9 mouse cellular contexts compared by ENCODE assay signal in genomic region chr13:60686967-60687366, GRCm38 (mm10).
DNase-seq lines count a peak whose midpoint lies in the region; ATAC-seq and TF ChIP-seq lines count a peak whose summit lies in the region.
"Had no signal": no experiment of that assay in that cellular context is flagged by ENCODE, and none has a peak within 500 bp of the region (broad histone marks: within the 10 kb centered on the region; RNA-seq: fewer than 3 reads in every experiment).

No protein-coding gene starts in this region.

- no peaks in the 10 kb centered on the region for H3K9me3 ChIP-seq in lung, embryonic 14.5 days (ENCODE audit: low read depth, low read length)
- no peaks in the 10 kb centered on the region for H3K9me3 ChIP-seq in lung, postnatal 0 days (ENCODE audit: low read length)
- H3K9me3 ChIP-seq in midbrain, postnatal 0 days (ENCODE audit: low read length): no peaks in the 10 kb centered on the region

- peaks cover 23% of the 10 kb centered on the region for H3K4me1 ChIP-seq in lung, embryonic 14.5 days (ENCODE audit: insufficient read depth)
- peaks cover 34% of the 10 kb centered on the region for H3K4me1 ChIP-seq in lung, adult 2 months (ENCODE audit: control insufficient read depth, insufficient read depth, low read length)
- peaks cover 41% of the 10 kb centered on the region for H3K4me1 ChIP-seq in lung, postnatal 0 days (ENCODE audit: insufficient read depth, low read depth, low read length)
- H3K4me1 ChIP-seq in midbrain, postnatal 0 days (ENCODE audit: insufficient read depth, low read length): 0 out of 2 replicates have a peak, but pooled peaks cover 10% of the 10 kb centered on the region

- no peak overlapping the region for H3K9ac ChIP-seq in lung, embryonic 14.5 days
- no peak overlapping the region for H3K9ac ChIP-seq in lung, postnatal 0 days (replicated peaks; ENCODE audit: low read depth)
- no peak overlapping the region for H3K9ac ChIP-seq in midbrain, postnatal 0 days (replicated peaks; ENCODE audit: low read length, poor library complexity, severe bottlenecking)

- 0 out of 2 replicates have a peak, but pooled peaks have one; percentile 42 for ATAC-seq in lung, embryonic 14.5 days (ENCODE audit: insufficient read depth)
- peak; percentile 9; the same call in 1 of the 2 replicates for ATAC-seq in lung, postnatal 0 days
- no peak for ATAC-seq in midbrain, postnatal 0 days (ENCODE audit: low FRiP score)
- ATAC-seq in inflammation-experienced regulatory T-cells, adult 6 months: no peak
- ATAC-seq: Patski had no signal

- no peak for TF ChIP-seq POLR2A in lung, adult 2 months (IDR thresholded peaks at IDR 0.05; ENCODE audit: borderline replicate concordance, extremely low read depth, low read depth, low read length)

- no peak overlapping the region for H3K27ac ChIP-seq in lung, embryonic 14.5 days (ENCODE audit: low read depth)
- H3K27ac ChIP-seq in lung, postnatal 0 days (ENCODE audit: low read length): peak overlapping the region; percentile 78
- H3K27ac ChIP-seq in midbrain, postnatal 0 days (ENCODE audit: low read depth, low read length): no peak overlapping the region

- no peak overlapping the region for H3K4me3 ChIP-seq in lung, embryonic 14.5 days (ENCODE audit: low read depth, low read length)
- H3K4me3 ChIP-seq in lung, adult 2 months (replicated peaks; ENCODE audit: extremely low read depth, low read depth, low read length): no peak overlapping the region
- no peak overlapping the region for H3K4me3 ChIP-seq in lung, postnatal 0 days (ENCODE audit: low read depth, low read length)
- H3K4me3 ChIP-seq in midbrain, postnatal 0 days (ENCODE audit: low read depth, low read length): no peak overlapping the region

- H3K4me2 ChIP-seq in lung, embryonic 14.5 days: no peak overlapping the region
- no peak overlapping the region for H3K4me2 ChIP-seq in lung, postnatal 0 days (replicated peaks; ENCODE audit: low read depth, low read length)
- no peak overlapping the region for H3K4me2 ChIP-seq in midbrain, postnatal 0 days (ENCODE audit: low read depth, low read length, poor library complexity, severe bottlenecking)

- no peak for TF ChIP-seq CTCF in lung, embryonic 14.5 days (IDR thresholded peaks at IDR 0.05; ENCODE audit: low read depth)
- TF ChIP-seq CTCF in lung, adult 2 months (IDR thresholded peaks at IDR 0.05; ENCODE audit: insufficient read depth, low read length): no peak
- no peak for TF ChIP-seq CTCF in lung, postnatal 0 days (IDR thresholded peaks at IDR 0.05)
- TF ChIP-seq CTCF in midbrain, postnatal 0 days (IDR thresholded peaks at IDR 0.05): no peak

- WGBS in lung, embryonic 14.5 days: 41% methylated on average over 12 of the region's 12 CpGs
- WGBS in lung, adult 2 months: 45% methylated on average over 12 of the region's 12 CpGs
- 35% methylated on average over 12 of the region's 12 CpGs for WGBS in lung, postnatal 0 days
- WGBS in midbrain, postnatal 0 days: 63% methylated on average over 12 of the region's 12 CpGs

- no peaks in the 10 kb centered on the region for H3K36me3 ChIP-seq in lung, embryonic 14.5 days (ENCODE audit: insufficient read depth)
- no peaks in the 10 kb centered on the region for H3K36me3 ChIP-seq in lung, postnatal 0 days (ENCODE audit: insufficient read depth, low read length)
- no peaks in the 10 kb centered on the region for H3K36me3 ChIP-seq in midbrain, postnatal 0 days (ENCODE audit: insufficient read depth, low read length)

- no peak for TF ChIP-seq EP300 in lung, postnatal 0 days (IDR thresholded peaks at IDR 0.05)

- H3K27me3 ChIP-seq in lung, embryonic 14.5 days (ENCODE audit: insufficient read depth, low read length): no peaks in the 10 kb centered on the region
- no peaks in the 10 kb centered on the region for H3K27me3 ChIP-seq in lung, postnatal 0 days (replicated peaks; ENCODE audit: insufficient read depth, low read length)
- no peaks in the 10 kb centered on the region for H3K27me3 ChIP-seq in midbrain, postnatal 0 days (ENCODE audit: insufficient read depth, low read length)
- H3K27me3 ChIP-seq: Patski had no signal

- peak; percentile 67 for DNase-seq in lung, embryonic 14.5 days
- no peak for DNase-seq in lung, adult 2 months
- DNase-seq in gastrocnemius, postnatal 25 days: peak; percentile 55
- peak; percentile 85 for DNase-seq in kidney, postnatal 14 days
- peak; percentile 64 for DNase-seq in lung, postnatal 0 days (ENCODE audit: low spot score)
- DNase-seq in midbrain, postnatal 0 days (ENCODE audit: low spot score): no peak
- no peak for DNase-seq in cerebellum, adult 11 months

Comparison
In these comparisons a context has a peak if more than half of its experiments do, and no peak if none do; other contexts are left out.
1. DNase-seq: peak in lung, embryonic 14.5 days (single experiment), gastrocnemius, postnatal 25 days (single experiment), kidney, postnatal 14 days (single experiment) and lung, postnatal 0 days (single experiment); none in lung, adult 2 months (single experiment), midbrain, postnatal 0 days (single experiment) and cerebellum, adult 11 months (single experiment).
2. ATAC-seq: peak in lung, embryonic 14.5 days (single experiment) and lung, postnatal 0 days (single experiment); none in midbrain, postnatal 0 days (single experiment) and inflammation-experienced regulatory T-cells, adult 6 months (single experiment).